Mouse (Mus musculus) CD4-positive, CD25-positive, alpha-beta regulatory T cell, adult 4 months (primary cell): ENCODE measurements around the gene Cbfa2t3. TPM values are rescaled to one million over a fixed set of nuclear protein-coding genes. Genes with fewer than 3 reads are reported as not detected.

Source experiments
- ATAC-seq: one replicate; pipeline ENCODE4 v1.8.0; 2017
- polyA plus RNA-seq, 2 experiments: library from polyadenylated mRNA; unstranded; fragments of 100-300 nt; shearing (Covaris generic); gene quantifications; one replicate each; pipeline ENCODE4 v1.2.1; 2017

Gene Cbfa2t3
- polyA plus RNA-seq, 2 experiments from 2014 or later, result 0.25 TPM; not detected in 1

DNA sequence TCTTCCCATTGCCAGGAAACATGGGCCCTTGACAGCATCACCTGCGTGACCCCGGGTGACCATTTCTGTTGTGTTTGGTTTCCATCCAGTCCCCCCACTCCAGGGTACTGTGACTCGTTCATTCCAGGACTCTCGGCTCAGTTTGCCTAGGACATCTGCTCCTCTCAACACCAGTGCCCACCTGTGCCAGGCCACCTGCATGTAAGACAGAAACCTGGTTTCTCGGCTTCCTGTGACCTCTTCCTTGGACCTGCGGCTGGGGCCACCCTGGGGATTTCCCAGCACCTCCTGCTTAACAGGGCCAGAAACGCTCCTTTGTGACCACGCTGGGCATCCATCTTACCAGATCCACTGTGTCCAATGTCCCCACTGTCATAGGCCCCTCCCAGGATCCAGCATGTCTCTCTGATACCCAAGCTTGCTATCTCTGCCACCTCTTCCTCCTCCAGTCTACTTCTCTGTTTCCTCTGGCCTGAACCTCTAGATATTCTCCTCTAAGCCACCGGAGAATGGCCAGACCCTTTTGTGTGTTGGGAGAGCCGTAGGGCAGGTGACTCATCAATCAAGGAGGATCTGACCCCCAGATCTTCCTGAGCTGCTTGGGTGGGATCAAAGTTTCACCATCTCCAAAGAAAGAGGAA lies 19.1 kb upstream of the Cbfa2t3 start:
- ATAC-seq, result no peak

DNA sequence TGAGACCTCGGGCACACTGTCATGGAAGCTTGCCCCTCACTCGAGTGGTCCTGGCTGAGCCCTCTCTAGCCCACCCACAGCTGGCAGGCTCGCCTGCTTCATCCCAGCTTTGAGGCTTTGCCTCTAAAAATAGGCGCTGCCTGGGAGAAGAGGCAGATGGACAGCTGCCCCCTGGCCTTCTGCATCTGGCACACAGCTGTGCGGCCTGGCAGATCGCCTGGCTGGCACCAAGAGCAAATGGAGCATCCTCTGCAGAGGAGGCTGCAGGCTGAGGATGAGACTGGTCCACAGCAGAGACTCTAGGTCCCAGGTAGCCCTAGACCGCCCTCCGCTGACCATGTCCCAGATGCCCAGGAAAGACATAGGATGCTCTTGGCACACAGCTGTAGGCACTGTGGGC lies 17.7 kb upstream of the Cbfa2t3 start:
- no peak for ATAC-seq

- ATAC-seq, result no peak
These were observed 14.2 kb upstream of the Cbfa2t3 start for GRCm38 (mm10) chr8:122713157-122713518.

DNA sequence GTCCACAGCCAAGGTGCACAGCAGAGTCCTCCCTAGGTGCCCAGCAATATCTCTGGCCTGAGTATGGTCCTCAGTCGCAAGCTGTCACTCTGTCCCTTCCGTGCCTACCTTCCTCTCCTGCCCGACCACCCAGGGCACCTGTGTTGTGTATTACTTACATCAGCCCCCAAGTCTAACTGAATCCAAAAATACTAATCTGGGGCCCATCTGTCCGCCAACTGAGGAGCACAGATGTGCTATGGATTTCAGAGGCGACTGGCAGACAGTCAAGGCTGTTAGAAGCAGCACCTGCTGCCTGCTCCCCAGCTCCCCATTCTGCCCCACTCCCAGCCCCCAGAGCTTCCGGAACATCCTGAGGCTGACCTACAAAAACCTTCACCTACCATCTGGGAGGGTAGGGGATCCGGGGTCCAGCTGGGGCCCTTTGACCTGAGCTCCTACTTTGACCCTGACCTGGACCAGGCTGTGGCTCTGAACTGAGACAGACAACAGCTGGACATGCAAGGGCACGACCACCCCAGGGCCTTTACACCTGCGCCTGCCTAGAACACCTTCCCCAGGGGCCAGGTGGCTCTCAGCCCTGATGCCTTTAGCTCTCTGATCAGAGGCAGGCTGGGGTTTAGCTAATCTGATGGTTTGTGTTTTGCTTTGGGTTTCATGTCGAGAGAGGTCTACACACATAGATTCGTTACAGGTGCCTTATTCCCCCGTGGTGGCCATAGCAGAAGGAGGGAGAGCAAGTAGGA lies 13.7 kb upstream of the Cbfa2t3 start:
- ATAC-seq, result no peak

DNA sequence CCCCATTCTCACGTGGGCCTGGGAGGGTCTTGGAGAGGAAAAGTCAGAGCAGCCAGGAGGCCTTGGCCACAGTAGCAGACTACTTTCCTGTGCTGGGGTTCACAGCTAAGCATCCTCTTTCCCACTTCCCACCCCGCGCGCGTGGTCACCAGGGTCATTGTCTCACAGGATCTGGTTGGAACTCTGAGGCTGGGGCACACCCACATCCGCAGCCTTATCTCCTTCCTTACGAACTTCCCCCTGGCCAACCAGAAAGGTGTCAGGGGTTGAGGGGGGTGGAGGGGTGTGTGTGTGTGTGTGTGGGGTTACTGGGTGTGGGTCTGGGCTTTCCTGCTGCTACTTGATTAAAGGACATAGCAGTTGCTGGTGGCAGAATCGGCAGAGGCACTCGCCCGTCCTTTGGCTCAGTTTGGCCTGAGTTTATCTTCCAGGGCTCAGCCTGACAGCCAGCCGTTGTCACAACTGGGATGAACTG lies 13.0 kb upstream of the Cbfa2t3 start:
- ATAC-seq, result no peak

GRCm38 (mm10) chr8:122711480-122711879 lies 12.6 kb upstream of the Cbfa2t3 start:
- ATAC-seq, result no peak

DNA sequence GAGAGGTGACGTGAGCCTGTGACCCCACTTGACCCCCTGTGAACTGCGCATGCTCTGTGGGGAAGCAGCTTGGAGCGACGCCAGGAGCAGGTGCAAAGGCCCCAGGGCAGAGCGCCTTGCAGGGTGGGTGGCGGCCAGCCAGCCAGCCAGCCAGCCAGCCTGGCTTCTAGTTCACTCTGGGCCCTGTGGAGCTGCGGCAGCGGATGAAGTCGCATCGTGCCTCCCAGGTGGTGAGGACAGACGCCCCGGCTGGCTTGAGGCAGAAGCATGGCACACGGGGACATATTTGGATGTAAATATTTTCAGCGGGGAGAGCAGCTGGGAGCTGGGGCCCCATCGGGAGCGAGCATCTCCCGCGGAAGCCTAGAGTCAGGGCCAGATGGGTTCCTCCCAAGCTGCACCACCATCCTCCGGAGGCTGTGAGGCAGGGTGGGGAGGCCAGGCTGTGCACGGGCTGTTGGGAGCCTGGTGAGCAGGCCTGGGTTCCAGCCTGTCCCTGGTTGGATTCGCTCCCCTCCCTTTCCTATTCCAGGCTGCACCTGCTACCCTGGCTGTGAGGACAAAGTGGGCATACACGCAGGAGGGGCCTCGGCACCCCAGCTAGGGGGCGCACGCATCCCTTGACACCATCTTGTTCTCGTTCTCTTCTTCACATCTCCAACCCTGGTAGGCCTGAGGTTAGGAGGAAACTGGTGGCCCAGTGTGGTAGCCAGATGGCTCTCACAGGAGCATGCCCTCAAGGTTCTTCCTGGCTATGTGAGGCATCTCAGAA lies 10.6 kb upstream of the Cbfa2t3 start:
- ATAC-seq, result no peak

- ATAC-seq, result no peak
These were observed 8.3 kb upstream of the Cbfa2t3 start for GRCm38 (mm10) chr8:122707184-122707583.

DNA sequence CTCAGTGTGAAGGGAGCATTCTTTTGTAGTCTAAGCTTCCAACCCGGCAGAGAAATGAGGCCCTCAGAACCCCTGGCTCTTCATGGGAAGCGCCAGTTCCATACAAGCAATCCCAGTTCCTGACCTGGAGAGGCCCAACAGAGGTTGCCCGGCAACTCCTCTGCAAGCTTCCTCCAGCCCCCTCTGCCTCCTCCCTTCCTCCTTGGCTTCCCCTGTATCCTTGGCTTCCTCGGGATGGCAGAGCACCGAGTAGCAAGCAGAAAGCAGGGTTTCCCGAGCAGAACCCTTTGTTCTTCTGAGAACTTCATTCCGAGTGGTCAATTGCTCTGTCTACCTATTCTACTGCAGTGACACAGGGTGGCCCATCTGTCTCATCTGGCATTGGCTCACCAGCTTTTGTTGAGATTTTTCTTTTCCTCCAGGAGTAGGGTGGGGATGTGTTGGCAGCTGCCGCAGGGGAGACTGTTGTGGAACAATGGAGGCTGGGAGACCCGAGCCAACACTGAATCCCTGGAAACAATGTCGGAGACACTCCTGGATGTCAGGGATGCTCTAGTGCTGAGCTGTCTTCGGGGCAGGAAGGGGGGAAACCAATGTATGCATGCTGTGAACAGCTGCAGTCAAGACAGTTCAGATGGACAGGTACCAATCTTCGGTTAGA lies 7.1 kb upstream of the Cbfa2t3 start:
- no peak for ATAC-seq

DNA sequence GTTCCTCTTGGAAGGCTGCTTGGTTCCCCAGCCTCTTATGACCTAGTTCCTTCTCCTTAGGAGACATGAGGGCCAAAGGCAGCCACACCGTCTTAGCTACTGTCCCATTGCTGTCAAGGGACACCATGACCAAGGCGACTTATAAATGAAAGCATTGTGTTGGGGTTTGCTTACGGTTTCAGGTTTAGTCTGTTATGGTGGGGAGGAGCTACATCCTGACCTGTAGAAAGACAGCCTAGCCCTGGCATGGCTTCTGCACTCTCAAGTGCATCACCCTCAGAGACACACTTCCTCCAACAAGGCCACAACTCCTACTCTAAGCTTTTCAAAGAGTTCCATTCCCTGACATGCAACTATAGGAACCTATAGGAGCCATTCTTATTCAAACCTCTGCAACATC lies 5.7 kb upstream of the Cbfa2t3 start:
- no peak for ATAC-seq

DNA sequence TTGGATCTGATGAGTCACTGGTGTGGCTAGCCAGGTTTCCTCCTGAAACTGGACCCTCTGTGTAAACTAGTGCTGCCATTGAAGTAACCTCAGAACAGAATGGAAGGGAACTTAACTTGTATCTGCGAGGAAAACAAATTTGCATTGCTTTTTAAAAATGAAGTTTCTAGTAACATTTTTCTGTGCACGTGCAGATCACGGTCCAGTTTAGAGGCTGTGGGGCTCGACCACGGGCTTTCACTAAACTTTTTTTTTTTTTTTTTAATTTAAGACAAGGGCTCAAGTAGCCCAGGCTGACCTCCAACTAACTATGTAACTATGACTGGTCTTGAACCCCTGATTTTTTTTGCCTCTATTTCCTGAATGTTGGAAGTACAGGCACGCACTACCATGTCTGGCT lies 4.0 kb upstream of the Cbfa2t3 start:
- no peak for ATAC-seq

- peak; percentile 60 for ATAC-seq
These were observed 3.5 kb upstream of the Cbfa2t3 start for GRCm38 (mm10) chr8:122702301-122702941.

- ATAC-seq, result peak; percentile 53
These were observed 2.7 kb upstream of the Cbfa2t3 start for GRCm38 (mm10) chr8:122701441-122702185.

DNA sequence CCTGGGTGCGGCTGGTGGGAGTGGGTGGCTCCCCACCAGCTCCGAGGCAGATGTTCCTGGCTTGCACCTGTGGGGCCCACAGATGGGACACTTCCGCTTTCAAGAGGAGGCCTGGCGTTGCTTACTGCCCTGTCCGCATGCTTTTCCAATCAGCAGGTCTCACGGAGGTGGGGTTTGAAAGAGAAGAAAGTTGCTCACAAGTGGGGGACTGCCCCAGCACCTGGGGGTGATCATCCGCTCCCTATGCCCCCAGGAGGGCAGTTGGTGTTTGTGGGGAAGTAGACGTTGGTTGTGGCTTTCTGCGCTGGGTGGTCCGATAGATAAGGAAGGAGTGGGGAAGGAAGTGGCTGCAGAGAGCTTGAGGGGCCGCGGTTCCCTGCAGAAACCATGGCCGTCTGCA lies 1.7 kb upstream of the Cbfa2t3 start:
- ATAC-seq, result no peak

- ATAC-seq, result no peak
These were observed 598 bp downstream of the Cbfa2t3 start for GRCm38 (mm10) chr8:122698254-122698768.

DNA sequence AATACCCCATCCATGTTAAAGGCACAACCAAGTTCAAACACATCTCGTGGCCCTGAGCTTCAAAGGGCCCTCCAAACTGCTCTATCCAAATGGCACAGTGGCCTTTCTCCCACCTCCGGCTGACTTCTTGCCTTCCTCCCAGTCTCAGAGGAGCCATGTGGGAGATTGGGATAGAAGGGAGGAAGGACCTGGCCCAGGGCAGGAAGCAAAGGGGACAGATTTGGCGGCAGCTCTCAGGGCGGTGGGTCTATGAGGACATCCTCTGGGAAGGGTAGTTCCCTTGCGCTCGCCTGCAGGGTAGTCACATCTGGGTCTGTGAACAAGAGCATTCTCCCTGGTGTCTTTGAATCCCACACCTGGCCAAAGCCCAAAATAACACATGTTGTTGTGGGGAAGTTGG lies 1.3 kb downstream of the Cbfa2t3 start:
- ATAC-seq, result no peak

- ATAC-seq, result no peak
These were observed 1.7 kb downstream of the Cbfa2t3 start for GRCm38 (mm10) chr8:122697181-122697581.

DNA sequence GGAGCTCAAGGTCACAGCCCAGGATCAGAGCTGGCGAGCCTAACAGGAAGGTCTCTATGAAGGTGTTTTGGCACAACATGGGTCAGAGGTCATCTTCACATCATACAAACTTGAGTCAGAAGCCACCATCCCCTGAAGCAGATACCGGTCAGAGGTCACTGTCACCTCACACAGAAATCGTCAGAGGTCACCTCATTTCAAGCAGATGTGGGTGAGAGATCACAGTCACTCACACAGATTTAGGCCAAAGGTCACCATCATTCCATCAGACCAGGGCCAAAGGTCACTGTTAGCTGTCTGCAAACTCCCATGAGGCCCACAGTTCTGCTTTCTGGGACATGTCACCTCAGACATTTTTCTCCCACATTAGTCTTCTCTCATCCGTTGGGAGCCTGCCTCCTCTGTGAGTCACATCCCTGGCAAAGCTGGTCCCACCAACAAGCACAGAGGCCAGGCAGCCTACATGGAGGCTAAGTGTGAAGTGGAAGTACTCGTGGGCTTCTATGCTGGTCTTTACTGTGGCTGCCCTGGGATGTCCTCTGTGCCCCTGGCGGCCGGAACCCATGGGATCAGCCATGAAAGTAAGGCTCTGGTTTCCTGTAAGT lies 3.4 kb downstream of the Cbfa2t3 start:
- ATAC-seq, result no peak

GRCm38 (mm10) chr8:122692152-122692551 lies 6.8 kb downstream of the Cbfa2t3 start:
- no peak for ATAC-seq

DNA sequence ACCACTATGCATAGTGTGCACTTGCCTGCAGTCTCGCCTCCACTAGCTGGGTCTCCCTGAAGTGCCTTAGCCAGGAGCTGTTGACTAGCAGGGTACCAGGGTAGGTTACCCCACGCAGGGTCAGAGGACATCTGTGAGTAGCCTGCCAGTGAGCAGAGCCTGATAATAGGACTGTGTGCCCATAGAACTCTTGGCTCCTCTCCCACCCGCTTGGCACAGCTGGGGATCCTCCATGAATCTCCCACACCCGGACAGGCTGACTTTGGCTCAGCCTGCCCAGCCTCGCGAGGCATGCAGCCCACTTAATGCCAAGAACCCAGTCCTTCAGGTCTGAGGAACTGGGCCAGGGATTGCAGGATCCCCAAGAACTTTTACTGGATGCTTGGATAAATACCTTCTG lies 7.9 kb downstream of the Cbfa2t3 start:
- no peak for ATAC-seq

- ATAC-seq, result no peak
These were observed 9.6 kb downstream of the Cbfa2t3 start for GRCm38 (mm10) chr8:122689315-122689714.
